Mouse (Mus musculus): ENCODE data around the gene Fam32a. TPM values are rescaled to one million over a fixed set of nuclear protein-coding genes. Genes with fewer than 3 reads are reported as not detected.

Gene Fam32a
- polyA plus RNA-seq, 1 experiment from 2014 or later = 68.8 TPM

- H3K36me3 ChIP-seq (ENCODE audit: control insufficient read depth, insufficient read depth, low read length) = no peaks in the 10 kb centered on the region
- ATAC-seq (ENCODE audit: low FRiP score, low TSS enrichment) = no peak
- H3K4me1 ChIP-seq (ENCODE audit: control insufficient read depth, insufficient read depth, low read length) = no peaks in the 10 kb centered on the region
- no peaks in the 10 kb centered on the region for H3K9me3 ChIP-seq (ENCODE audit: control insufficient read depth, low read length)
- H3K4me2 ChIP-seq (replicated peaks; ENCODE audit: low read depth, low read length) = no peak overlapping the region
- H3K27me3 ChIP-seq (ENCODE audit: control insufficient read depth, insufficient read depth, low read length) = no peaks in the 10 kb centered on the region
- no peak overlapping the region for H3K9ac ChIP-seq (ENCODE audit: low read depth, low read length)
- H3K27ac ChIP-seq (ENCODE audit: low read depth, low read length) = no peak overlapping the region
- no peak overlapping the region for H3K4me3 ChIP-seq (ENCODE audit: low read length)
These were observed 47.1 kb downstream of the Fam32a start for GRCm38 (mm10) chr8:72266671-72267070.

- Histone ChIP-seq H3K4me2 (replicated peaks; ENCODE audit: low read depth, low read length) (no peak overlapping the region), H3K9ac (ENCODE audit: low read depth, low read length) (no peak overlapping the region), H3K27ac (ENCODE audit: low read depth, low read length) (no peak overlapping the region), H3K36me3 (ENCODE audit: control insufficient read depth, insufficient read depth, low read length) (no peaks in the 10 kb centered on the region), H3K4me3 (ENCODE audit: low read length) (no peak overlapping the region), H3K9me3 (ENCODE audit: control insufficient read depth, low read length) (no peaks in the 10 kb centered on the region), H3K4me1 (ENCODE audit: control insufficient read depth, insufficient read depth, low read length) (no peaks in the 10 kb centered on the region), H3K27me3 (ENCODE audit: control insufficient read depth, insufficient read depth, low read length) (no peaks in the 10 kb centered on the region)
- 92% methylated on average over 8 of the region's 8 CpGs for WGBS
- no peak for ATAC-seq (ENCODE audit: low FRiP score, low TSS enrichment)
These were observed 47.6 kb downstream of the Fam32a start for GRCm38 (mm10) chr8:72267106-72267505.

GRCm38 (mm10) chr8:72268356-72268755 lies 48.8 kb downstream of the Fam32a start:
- H3K4me3 ChIP-seq (ENCODE audit: low read length) = no peak overlapping the region
- WGBS = 76% methylated on average over 15 of the region's 15 CpGs
- H3K4me2 ChIP-seq (replicated peaks; ENCODE audit: low read depth, low read length) = no peak overlapping the region
- H3K9me3 ChIP-seq (ENCODE audit: control insufficient read depth, low read length) = no peaks in the 10 kb centered on the region
- peak overlapping the region; percentile 73 for H3K27ac ChIP-seq (ENCODE audit: low read depth, low read length)
- ATAC-seq (ENCODE audit: low FRiP score, low TSS enrichment) = no peak
- H3K9ac ChIP-seq (ENCODE audit: low read depth, low read length) = no peak overlapping the region
- no peaks in the 10 kb centered on the region for H3K4me1 ChIP-seq (ENCODE audit: control insufficient read depth, insufficient read depth, low read length)
- H3K36me3 ChIP-seq (ENCODE audit: control insufficient read depth, insufficient read depth, low read length) = no peaks in the 10 kb centered on the region
- H3K27me3 ChIP-seq (ENCODE audit: control insufficient read depth, insufficient read depth, low read length) = no peaks in the 10 kb centered on the region

- H3K27ac ChIP-seq (ENCODE audit: low read depth, low read length) = no peak overlapping the region
- no peak for ATAC-seq (ENCODE audit: low FRiP score, low TSS enrichment)
- H3K4me2 ChIP-seq (replicated peaks; ENCODE audit: low read depth, low read length) = no peak overlapping the region
- no peak overlapping the region for H3K4me3 ChIP-seq (ENCODE audit: low read length)
- H3K9me3 ChIP-seq (ENCODE audit: control insufficient read depth, low read length) = no peaks in the 10 kb centered on the region
- H3K9ac ChIP-seq (ENCODE audit: low read depth, low read length) = no peak overlapping the region
- 89% methylated on average over 12 of the region's 12 CpGs for WGBS
- no peaks in the 10 kb centered on the region for H3K36me3 ChIP-seq (ENCODE audit: control insufficient read depth, insufficient read depth, low read length)
- H3K4me1 ChIP-seq (ENCODE audit: control insufficient read depth, insufficient read depth, low read length) = no peaks in the 10 kb centered on the region
- no peaks in the 10 kb centered on the region for H3K27me3 ChIP-seq (ENCODE audit: control insufficient read depth, insufficient read depth, low read length)
These were observed 51.1 kb downstream of the Fam32a start for GRCm38 (mm10) chr8:72270606-72271005.

GRCm38 (mm10) chr8:72271051-72271660 lies 51.6 kb downstream of the Fam32a start:
- no peak for ATAC-seq (ENCODE audit: low FRiP score, low TSS enrichment)
- Histone ChIP-seq H3K4me2 (replicated peaks; ENCODE audit: low read depth, low read length) (no peak overlapping the region), H3K27me3 (ENCODE audit: control insufficient read depth, insufficient read depth, low read length) (no peaks in the 10 kb centered on the region), H3K9ac (ENCODE audit: low read depth, low read length) (no peak overlapping the region), H3K36me3 (ENCODE audit: control insufficient read depth, insufficient read depth, low read length) (no peaks in the 10 kb centered on the region), H3K9me3 (ENCODE audit: control insufficient read depth, low read length) (no peaks in the 10 kb centered on the region), H3K27ac (ENCODE audit: low read depth, low read length) (no peak overlapping the region), H3K4me3 (ENCODE audit: low read length) (no peak overlapping the region), H3K4me1 (ENCODE audit: control insufficient read depth, insufficient read depth, low read length) (no peaks in the 10 kb centered on the region; the same call in 1 of the 2 replicates)
- 64% methylated on average over 11 of the region's 11 CpGs for WGBS

- Histone ChIP-seq H3K36me3 (ENCODE audit: control insufficient read depth, insufficient read depth, low read length) (no peaks in the 10 kb centered on the region), H3K9me3 (ENCODE audit: control insufficient read depth, low read length) (no peaks in the 10 kb centered on the region), H3K27ac (ENCODE audit: low read depth, low read length) (no peak overlapping the region), H3K27me3 (ENCODE audit: control insufficient read depth, insufficient read depth, low read length) (no peaks in the 10 kb centered on the region), H3K4me2 (replicated peaks; ENCODE audit: low read depth, low read length) (no peak overlapping the region), H3K4me3 (ENCODE audit: low read length) (no peak overlapping the region), H3K9ac (ENCODE audit: low read depth, low read length) (no peak overlapping the region), H3K4me1 (ENCODE audit: control insufficient read depth, insufficient read depth, low read length) (no peaks in the 10 kb centered on the region; the same call in 1 of the 2 replicates)
- peak; percentile 47; the same call in 1 of the 2 replicates for ATAC-seq (ENCODE audit: low FRiP score, low TSS enrichment)
- 38% methylated on average over 3 of the region's 3 CpGs for WGBS
These were observed 52.2 kb downstream of the Fam32a start for GRCm38 (mm10) chr8:72271691-72272090.

- H3K36me3 ChIP-seq (ENCODE audit: control insufficient read depth, insufficient read depth, low read length) = no peaks in the 10 kb centered on the region
- H3K27me3 ChIP-seq (ENCODE audit: control insufficient read depth, insufficient read depth, low read length) = no peaks in the 10 kb centered on the region
- H3K4me1 ChIP-seq (ENCODE audit: control insufficient read depth, insufficient read depth, low read length) = no peaks in the 10 kb centered on the region; the same call in 1 of the 2 replicates
- H3K4me2 ChIP-seq (replicated peaks; ENCODE audit: low read depth, low read length) = no peak overlapping the region
- no peak overlapping the region for H3K9ac ChIP-seq (ENCODE audit: low read depth, low read length)
- no peak for ATAC-seq (ENCODE audit: low FRiP score, low TSS enrichment)
- no peak overlapping the region for H3K4me3 ChIP-seq (ENCODE audit: low read length)
- no peaks in the 10 kb centered on the region for H3K9me3 ChIP-seq (ENCODE audit: control insufficient read depth, low read length)
- WGBS = 31% methylated on average over 3 of the region's 3 CpGs
- H3K27ac ChIP-seq (ENCODE audit: low read depth, low read length) = no peak overlapping the region
These were observed 52.8 kb downstream of the Fam32a start for GRCm38 (mm10) chr8:72272361-72272760.

- WGBS = 80% methylated on average over 1 of the region's 1 CpGs
- no peaks in the 10 kb centered on the region for H3K27me3 ChIP-seq (ENCODE audit: control insufficient read depth, insufficient read depth, low read length)
- H3K4me3 ChIP-seq (ENCODE audit: low read length) = no peak overlapping the region
- no peak overlapping the region for H3K9ac ChIP-seq (ENCODE audit: low read depth, low read length)
- no peak overlapping the region for H3K27ac ChIP-seq (ENCODE audit: low read depth, low read length)
- H3K4me1 ChIP-seq (ENCODE audit: control insufficient read depth, insufficient read depth, low read length) = no peaks in the 10 kb centered on the region; the same call in 1 of the 2 replicates
- no peaks in the 10 kb centered on the region for H3K9me3 ChIP-seq (ENCODE audit: control insufficient read depth, low read length)
- no peak for ATAC-seq (ENCODE audit: low FRiP score, low TSS enrichment)
- H3K4me2 ChIP-seq (replicated peaks; ENCODE audit: low read depth, low read length) = no peak overlapping the region
- no peaks in the 10 kb centered on the region for H3K36me3 ChIP-seq (ENCODE audit: control insufficient read depth, insufficient read depth, low read length)
These were observed 53.7 kb downstream of the Fam32a start for GRCm38 (mm10) chr8:72273111-72273770.

GRCm38 (mm10) chr8:72273807-72274206 lies 54.3 kb downstream of the Fam32a start:
- Histone ChIP-seq H3K4me2 (replicated peaks; ENCODE audit: low read depth, low read length) (no peak overlapping the region), H3K27me3 (ENCODE audit: control insufficient read depth, insufficient read depth, low read length) (no peaks in the 10 kb centered on the region), H3K9ac (ENCODE audit: low read depth, low read length) (no peak overlapping the region), H3K36me3 (ENCODE audit: control insufficient read depth, insufficient read depth, low read length) (no peaks in the 10 kb centered on the region), H3K4me3 (ENCODE audit: low read length) (no peak overlapping the region), H3K9me3 (ENCODE audit: control insufficient read depth, low read length) (no peaks in the 10 kb centered on the region), H3K4me1 (ENCODE audit: control insufficient read depth, insufficient read depth, low read length) (no peaks in the 10 kb centered on the region; the same call in 1 of the 2 replicates), H3K27ac (ENCODE audit: low read depth, low read length) (no peak overlapping the region)
- WGBS = 76% methylated on average over 5 of the region's 5 CpGs
- no peak for ATAC-seq (ENCODE audit: low FRiP score, low TSS enrichment)
